Mouse (Mus musculus) v-Abl transformed pro-B cells (cell line): ENCODE results near the gene Atp5h.
"Not testable (repeated sequence)": the region's sequence is repeated elsewhere in the genome, so short reads cannot be mapped to it uniquely, and the experiment has no call there.

Source experiments
- in situ Hi-C, 2 experiments: fragments of 400-800 bp; cut with MboI; formaldehyde crosslinking; loops; one replicate each; pipeline ENCODE4 v1.15.1; 2025; ENCODE audit not compliant: unreplicated experiment in 2 of 2

The Atp5h gene

GRCm38 (mm10) chr11:115403338-115404124 is 16.2 kb downstream of the Atp5h start, which contains the start of gene Mrpl58:
Gene Mrpl58, plus strand, starts transcription at chr11:115403752.
- in situ Hi-C loops: loop anchor here (5.0 kb wide), 1 partner anchor 36 kb away; the partner anchor contains the start of gene Hid1 (in 2 of the 2)

- in situ Hi-C loops: loop anchor here (5.0 kb wide), 1 partner anchor 34 kb away; the partner anchor contains the start of gene Hid1 (in 2 of the 2)
Observed at GRCm38 (mm10) chr11:115400630-115401391, 19.0 kb downstream of the Atp5h start.

- in situ Hi-C loops: loop anchor here (5.0 kb wide), 1 partner anchor 33 kb away; the partner anchor contains the start of gene Hid1 (in 2 of the 2)
Observed at GRCm38 (mm10) chr11:115400126-115400525, 19.6 kb downstream of the Atp5h start.

DNA sequence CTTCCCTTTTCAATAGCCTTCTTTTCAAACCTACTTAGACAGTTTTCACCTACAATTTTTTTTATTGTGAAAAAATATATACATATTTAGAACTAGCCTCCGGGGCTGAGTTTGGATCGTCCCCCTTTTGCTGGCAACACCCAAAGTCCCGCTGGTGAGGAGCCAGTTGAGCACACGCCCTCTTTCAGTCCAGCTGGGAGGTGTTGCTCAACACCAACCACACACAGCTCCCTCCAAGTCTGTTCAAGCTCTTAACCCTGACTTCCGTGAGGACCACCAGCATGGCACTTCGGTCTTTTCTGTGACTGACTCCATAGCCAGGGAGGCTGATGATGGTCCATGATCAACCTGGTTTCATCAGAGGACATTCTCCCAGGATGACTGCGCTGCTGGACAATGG is 21.7 kb downstream of the Atp5h start:
- in situ Hi-C loops: no loop called here

- in situ Hi-C loops: no loop called here
Observed at GRCm38 (mm10) chr11:115393721-115394325, 25.9 kb downstream of the Atp5h start.

DNA sequence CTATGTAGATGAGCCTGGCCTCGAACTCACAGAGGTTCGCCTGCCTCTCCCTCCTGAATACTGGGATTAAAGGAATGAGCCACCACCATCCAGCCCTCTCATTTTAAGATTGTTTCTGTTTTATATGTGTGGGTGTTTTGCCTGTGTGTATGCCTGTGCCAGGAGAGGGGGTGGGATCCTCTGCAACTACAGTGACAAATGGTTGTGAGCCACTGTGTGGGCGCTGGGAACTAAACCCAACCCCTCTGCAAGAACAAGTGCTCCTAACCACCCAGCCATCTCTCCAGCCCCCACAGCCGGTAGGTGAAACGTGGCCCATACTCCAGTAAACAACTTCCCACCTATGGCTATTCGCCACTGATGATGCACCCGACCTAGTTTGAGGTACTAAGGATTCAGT is 28.4 kb downstream of the Atp5h start:
- in situ Hi-C loops: no loop called here

- in situ Hi-C loops: not testable (repeated sequence)
Observed at GRCm38 (mm10) chr11:115386859-115387258, 32.9 kb downstream of the Atp5h start.

DNA sequence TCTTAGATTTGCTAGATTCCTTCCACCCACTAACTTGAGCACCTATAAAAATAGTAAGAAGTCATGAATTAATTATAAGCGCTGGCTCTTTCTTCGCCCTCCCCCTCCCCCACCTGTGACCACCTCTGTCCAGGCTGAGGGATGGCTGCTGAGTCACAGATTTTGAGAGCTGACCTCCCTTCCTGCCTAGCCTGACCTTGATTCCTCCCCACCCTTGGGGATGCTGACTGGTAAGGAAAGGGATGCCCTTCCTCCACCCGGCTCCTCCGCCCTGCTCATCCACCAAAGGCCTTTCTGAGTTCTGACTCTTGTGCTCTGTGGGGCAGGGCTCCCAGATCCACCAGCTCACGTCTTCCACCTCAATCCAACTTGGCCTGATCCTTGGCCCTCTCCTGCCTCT is 35.2 kb downstream of the Atp5h start:
- in situ Hi-C loops: no loop called here

DNA sequence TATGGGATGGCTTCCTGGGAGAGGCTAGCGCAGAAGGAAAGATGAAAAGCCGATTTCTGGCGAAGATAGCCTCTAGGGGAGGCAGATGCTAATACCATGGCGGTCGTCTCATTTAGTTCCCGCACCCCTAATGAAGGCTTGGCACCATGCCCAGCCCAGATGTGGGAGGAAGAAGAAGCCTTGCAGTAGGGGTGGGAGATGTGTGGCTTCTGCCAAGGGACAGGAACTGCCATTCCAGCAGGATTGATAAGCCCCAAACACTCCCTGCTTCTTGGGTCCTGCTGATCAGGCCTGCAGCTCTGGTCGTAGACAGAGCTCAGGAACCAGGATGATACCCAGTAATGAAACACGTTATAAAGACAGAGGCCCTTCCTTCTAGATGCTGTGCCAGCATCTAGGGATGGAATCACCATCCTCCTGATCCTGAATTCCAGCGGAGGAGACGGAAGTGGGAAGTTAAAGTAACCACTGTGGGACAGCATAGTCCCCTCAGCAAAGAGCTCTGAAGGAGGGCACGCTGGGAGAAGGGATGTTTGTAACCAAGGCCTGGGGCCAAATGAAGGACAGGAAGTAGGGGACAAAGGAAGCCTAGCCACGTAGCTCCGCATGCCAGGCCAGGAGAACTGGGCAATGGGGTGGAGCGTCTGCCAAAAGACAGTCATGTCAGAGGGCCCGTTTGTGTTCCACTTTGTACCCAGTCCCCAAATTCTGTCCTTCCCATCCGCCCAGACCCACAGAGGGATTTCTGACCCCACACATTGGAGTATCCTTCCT is 35.9 kb downstream of the Atp5h start:
- in situ Hi-C loops: no loop called here

- in situ Hi-C loops: no loop called here
Observed at GRCm38 (mm10) chr11:115382891-115383290, 36.9 kb downstream of the Atp5h start.

DNA sequence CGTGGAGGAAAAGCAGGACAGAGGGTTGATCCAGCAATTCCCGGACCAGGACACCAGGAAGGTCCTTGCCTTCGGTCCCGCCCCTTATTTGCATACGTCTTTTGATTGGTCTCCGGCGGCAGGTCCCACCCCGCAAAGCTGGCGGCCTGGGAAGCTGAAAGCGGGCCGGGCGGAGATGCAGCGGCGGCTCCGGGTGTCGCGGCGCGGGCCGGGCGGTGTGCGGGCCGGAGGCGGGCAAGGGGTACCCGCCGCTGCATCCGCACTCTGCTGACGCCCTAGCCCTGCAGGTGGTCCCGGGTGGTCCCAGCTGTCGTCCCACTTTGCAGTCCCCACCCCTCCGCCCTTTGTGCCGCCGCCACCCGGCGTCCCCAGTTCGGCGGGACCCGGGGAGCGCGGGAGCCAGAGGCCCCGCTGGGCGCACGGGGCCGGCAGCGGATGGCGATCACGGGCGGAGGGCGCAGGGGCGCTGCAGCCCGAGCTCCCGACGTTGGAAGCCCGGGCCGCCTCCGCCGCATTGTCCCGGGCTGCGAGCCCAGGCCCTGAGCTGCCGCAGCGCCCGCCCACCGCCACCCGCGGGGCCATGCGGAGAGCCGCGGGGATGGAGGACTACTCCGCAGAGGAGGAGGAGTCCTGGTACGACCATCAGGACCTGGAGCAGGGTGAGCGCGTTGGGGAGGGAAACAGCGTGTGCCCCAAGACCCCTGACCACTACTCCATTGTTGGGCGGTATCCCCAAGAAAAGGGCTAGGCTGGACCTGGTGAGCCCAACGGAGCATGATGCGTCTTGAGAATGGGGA is 37.8 kb downstream of the Atp5h start, which contains the start of gene Cdr2l:
Gene Cdr2l, plus strand, starts transcription at position 174 of the 797 bp plus-strand sequence.
- in situ Hi-C loops: no loop called here

DNA sequence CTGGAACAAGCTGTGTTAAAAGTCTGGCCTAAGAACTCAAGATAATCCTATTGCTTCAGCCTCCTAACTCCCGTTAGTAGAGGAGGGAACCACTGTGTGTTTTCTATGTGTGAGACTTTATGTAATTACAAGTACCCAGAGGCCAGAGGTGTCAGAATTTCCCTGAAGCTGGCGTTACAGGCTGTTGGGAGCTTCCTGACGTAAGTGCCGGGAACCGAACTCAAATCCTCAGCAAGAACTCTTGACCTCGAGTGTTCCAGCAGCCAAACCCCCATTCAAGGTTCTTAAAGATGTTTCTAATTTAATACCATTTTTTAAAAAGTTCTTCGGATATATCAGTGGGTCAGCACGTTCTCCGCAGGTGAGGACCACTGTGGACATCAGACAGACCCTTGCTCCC is 38.5 kb downstream of the Atp5h start:
- in situ Hi-C loops: no loop called here

GRCm38 (mm10) chr11:115377854-115378253 is 41.9 kb downstream of the Atp5h start:
- in situ Hi-C loops: no loop called here

DNA sequence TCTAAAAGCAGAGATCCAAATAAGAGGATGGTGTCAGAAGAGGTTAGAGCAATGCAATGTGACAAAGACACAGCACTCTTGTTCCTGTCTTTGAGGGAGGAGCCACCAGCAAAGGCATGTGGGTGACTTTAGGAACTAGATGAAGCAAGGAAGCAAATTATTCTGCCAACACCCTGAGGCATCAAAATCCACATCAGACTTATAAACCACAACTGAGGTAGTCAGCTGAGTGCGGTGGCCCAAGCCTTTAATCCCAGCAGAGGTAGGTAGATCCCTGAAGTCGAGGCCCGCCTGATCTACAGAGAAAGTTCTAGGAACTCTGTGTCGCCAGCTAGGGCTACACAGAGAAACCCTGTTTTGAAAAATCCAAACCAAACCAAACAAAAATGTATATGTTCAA is 42.5 kb downstream of the Atp5h start:
- in situ Hi-C loops: no loop called here

DNA sequence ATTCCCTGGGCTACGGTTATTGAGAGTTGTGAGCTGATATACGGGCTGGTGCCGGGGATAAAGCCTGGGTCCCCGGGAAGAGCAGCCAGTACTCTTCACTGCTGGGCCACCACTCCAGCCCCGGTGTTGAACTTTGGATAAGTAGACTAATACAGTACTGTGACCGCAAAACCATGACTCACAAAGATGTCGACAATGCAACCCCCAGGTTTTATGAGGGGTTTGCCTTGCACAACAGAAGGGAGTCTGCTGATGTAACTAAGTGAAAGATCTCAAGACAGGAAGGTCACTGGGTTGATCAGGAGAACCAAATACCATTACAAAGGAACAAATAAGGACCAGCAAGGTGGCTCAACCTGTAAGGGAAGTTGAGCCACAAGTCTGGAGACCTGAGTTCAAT is 43.0 kb downstream of the Atp5h start:
- in situ Hi-C loops: no loop called here

DNA sequence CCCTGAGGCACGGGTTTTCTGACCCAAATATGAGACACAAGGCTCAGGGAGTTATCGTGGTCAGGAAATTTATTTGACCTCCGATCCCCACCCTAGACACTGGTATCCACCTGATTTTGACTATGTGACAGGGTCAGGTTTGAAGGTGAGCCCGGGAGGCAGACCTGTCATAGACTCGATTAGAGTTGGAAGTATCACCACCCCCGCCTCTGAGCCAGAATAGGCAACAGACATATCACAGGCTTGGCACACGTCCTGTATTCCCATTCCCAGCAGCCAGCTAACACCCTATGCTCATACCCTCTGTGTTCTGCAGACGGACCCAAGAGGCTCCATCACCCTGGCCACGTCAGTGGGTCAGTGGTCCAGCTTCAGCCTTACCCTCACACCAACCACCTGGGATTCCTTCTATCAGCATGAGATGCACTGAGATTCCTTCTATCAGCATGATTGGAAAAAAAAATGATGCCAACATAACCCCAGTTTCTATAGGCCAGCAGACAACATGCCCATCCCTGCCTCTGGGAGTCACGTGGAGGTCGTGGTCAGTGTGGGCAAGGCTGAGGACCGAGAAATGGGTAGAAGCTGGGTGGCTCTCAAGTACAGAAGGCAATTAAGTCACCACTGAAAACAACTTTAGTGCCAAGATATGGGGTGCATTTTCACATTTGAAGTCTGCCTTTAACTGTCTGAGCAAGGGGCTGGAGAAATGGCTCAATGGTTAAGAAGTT is 44.9 kb downstream of the Atp5h start:
- in situ Hi-C loops: loop anchor here in 1 of 2 experiments (25.0 kb wide), 1 partner anchor 437 kb away; the partner anchor contains the start of genes Caskin2, Llgl2 and Tsen54

- in situ Hi-C loops: loop anchor here in 1 of 2 experiments (25.0 kb wide), 1 partner anchor 438 kb away; the partner anchor contains the start of genes Caskin2, Llgl2 and Tsen54
Observed at GRCm38 (mm10) chr11:115373805-115374694, 45.7 kb downstream of the Atp5h start.
